Mouse (Mus musculus) CH12.LX (cell line): ENCODE results near the gene Taar7b. TPM values are rescaled to one million over a fixed set of nuclear protein-coding genes. Genes with fewer than 3 reads are reported as not detected.

ENCODE experiments used
- DNase-seq: peaks from one replicate; pipeline ENCODE4 v3.0.0-alpha.2; 2013; ENCODE audit errors: extremely low read depth
- H3K27ac ChIP-seq: 2 replicates; pipeline ENCODE4 v1.5.1; 2012; ENCODE audit warnings: low read depth, mild to moderate bottlenecking, control low read depth, moderate library complexity; ENCODE audit not compliant: insufficient read depth
- H3K27me3 ChIP-seq: replicated peaks from 2 replicates; pipeline ENCODE3; 2012; ENCODE audit warnings: inconsistent platforms
- H3K36me3 ChIP-seq, 2 experiments: replicated peaks in 1 of 2; 2 replicates each; pipeline versions ENCODE3 to v1.6.1; 2012; ENCODE audit warnings: inconsistent platforms in 1 of 2, low read length in 1 of 2, mild to moderate bottlenecking in 1 of 2, mixed read lengths in 1 of 2, moderate library complexity in 1 of 2; ENCODE audit not compliant: control insufficient read depth in 1 of 2, insufficient read depth in 1 of 2
- H3K4me1 ChIP-seq, 2 experiments: 2 replicates each; pipeline ENCODE4 v1.6.1; 2012; ENCODE audit warnings: inconsistent platforms in 1 of 2, moderate library complexity in 1 of 2; ENCODE audit not compliant: insufficient read depth in 2 of 2, control insufficient read depth in 1 of 2
- H3K4me2 ChIP-seq: 2 replicates; pipeline ENCODE4 v1.6.1; 2012; ENCODE audit warnings: low read depth, mild to moderate bottlenecking, control low read depth; ENCODE audit not compliant: poor library complexity, insufficient read depth, severe bottlenecking
- H3K4me3 ChIP-seq, 3 experiments: fragments of 150-350 bp in 1 of 3; sonication (generic) in 1 of 3; replicated peaks in 1 of 3; 2 replicates each; pipeline versions ENCODE3 to v1.5.1; 2011 to 2012; ENCODE audit warnings: low read depth in 2 of 3, low read length in 2 of 3, mild to moderate bottlenecking in 2 of 3, moderate library complexity in 2 of 3, control low read depth in 1 of 3, improper control_type of control experiment in 1 of 3, inconsistent platforms in 1 of 3, mixed read lengths in 1 of 3; ENCODE audit not compliant: poor library complexity in 1 of 3
- H3K79me2 ChIP-seq: replicated peaks from 2 replicates; pipeline ENCODE4 v1.6.1; 2012; ENCODE audit warnings: mild to moderate bottlenecking, moderate library complexity; ENCODE audit not compliant: control insufficient read depth, poor library complexity, insufficient read depth, severe bottlenecking; ENCODE audit errors: extremely low read depth
- H3K9ac ChIP-seq: 2 replicates; pipeline ENCODE4 v1.6.1; 2012; ENCODE audit warnings: low read depth, mild to moderate bottlenecking, control low read depth, moderate library complexity; ENCODE audit not compliant: insufficient read depth
- H3K9me3 ChIP-seq: replicated peaks from 2 replicates; pipeline ENCODE3; 2012; ENCODE audit warnings: low read length, inconsistent platforms, mixed read lengths
- CTCF ChIP-seq, 2 experiments: IDR thresholded peaks in 1 of 2; conservative IDR thresholded peaks in 1 of 2; 2 replicates each; pipeline ENCODE4 v1.5.1; 2011 to 2012; ENCODE audit warnings: low read depth in 2 of 2, low read length in 2 of 2, improper control_type of control experiment in 1 of 2, inconsistent platforms in 1 of 2, mild to moderate bottlenecking in 1 of 2, moderate library complexity in 1 of 2
- E2F4 ChIP-seq: IDR thresholded peaks from 2 replicates; pipeline ENCODE4 v1.6.1; 2011; ENCODE audit warnings: low read depth, low read length, improper control_type of control experiment; ENCODE audit not compliant: insufficient replicate concordance
- GABPA ChIP-seq: IDR thresholded peaks from 2 replicates; pipeline ENCODE4 v1.6.1; 2012; ENCODE audit warnings: low read depth, low read length, improper control_type of control experiment, inconsistent platforms; ENCODE audit not compliant: insufficient replicate concordance
- HCFC1 ChIP-seq: IDR thresholded peaks from 2 replicates; pipeline ENCODE4 v1.6.1; 2012; ENCODE audit warnings: low read depth, mild to moderate bottlenecking, inconsistent platforms, low read length, improper control_type of control experiment
- IRF4 ChIP-seq: IDR thresholded peaks from 2 replicates; pipeline ENCODE4 v1.6.1; 2014; ENCODE audit warnings: low read depth, mild to moderate bottlenecking, inconsistent platforms, low read length, improper control_type of control experiment
- JUN ChIP-seq: IDR thresholded peaks from 2 replicates; pipeline ENCODE4 v1.6.1; 2011; ENCODE audit warnings: low read depth, mild to moderate bottlenecking, low read length, improper control_type of control experiment, moderate library complexity; ENCODE audit not compliant: insufficient read depth
- MAX ChIP-seq: IDR thresholded peaks from 2 replicates; pipeline ENCODE4 v1.6.1; 2011; ENCODE audit warnings: low read length, improper control_type of control experiment
- MAZ ChIP-seq: IDR thresholded peaks from 2 replicates; pipeline ENCODE4 v1.6.1; 2012; ENCODE audit warnings: low read depth, mild to moderate bottlenecking, inconsistent platforms, low read length, improper control_type of control experiment, moderate library complexity
- MEF2A ChIP-seq: IDR thresholded peaks from 2 replicates; pipeline ENCODE4 v1.6.1; 2014; ENCODE audit warnings: low read depth, mild to moderate bottlenecking, inconsistent platforms, low read length, improper control_type of control experiment, borderline replicate concordance
- NRF1 ChIP-seq: IDR thresholded peaks from 2 replicates; pipeline ENCODE4 v1.6.1; 2014; ENCODE audit warnings: low read depth, mild to moderate bottlenecking, inconsistent platforms, low read length, improper control_type of control experiment, moderate library complexity
- PAX5 ChIP-seq: IDR thresholded peaks from 2 replicates; pipeline ENCODE4 v1.6.1; 2012; ENCODE audit warnings: low read length, inconsistent platforms, mixed read lengths
- POLR2A ChIP-seq: IDR thresholded peaks from 2 replicates; pipeline ENCODE4 v1.6.1; 2011; ENCODE audit warnings: low read depth, mild to moderate bottlenecking, improper control_type of control experiment, low read length
- RAD21 ChIP-seq: IDR thresholded peaks from 2 replicates; pipeline ENCODE4 v1.6.1; 2011; ENCODE audit warnings: low read depth, mild to moderate bottlenecking, low read length, improper control_type of control experiment, moderate library complexity
- SMC3 ChIP-seq: IDR thresholded peaks from 2 replicates; pipeline ENCODE4 v1.6.1; 2011; ENCODE audit warnings: low read depth, low read length, improper control_type of control experiment
- USF1 ChIP-seq: IDR thresholded peaks from 2 replicates; pipeline ENCODE4 v1.6.1; 2014; ENCODE audit warnings: low read depth, mild to moderate bottlenecking, inconsistent platforms, low read length, improper control_type of control experiment
- ZNF384 ChIP-seq: IDR thresholded peaks from 2 replicates; pipeline ENCODE4 v1.6.1; 2012; ENCODE audit warnings: low read depth, low read length, improper control_type of control experiment, inconsistent platforms
- dilution Hi-C: fragments of 300-500 bp; cut with MboI; formaldehyde crosslinking; loops from 2 replicates; pipeline ENCODE4 v1.14.3; 2020; ENCODE audit warnings: low sequenced_read_pairs; ENCODE audit not compliant: extremely low pct_unique_long_range_greater_than_20kb, extremely low pct_ligation_motif_present
- in situ Hi-C: fragments of 300-500 bp; cut with MboI; formaldehyde crosslinking; loops from 3 replicates; pipeline ENCODE4 v1.14.3; 2019; ENCODE audit warnings: low sequenced_read_pairs, low pct_ligation_motif_present, low pct_unique_long_range_greater_than_20kb, mixed read lengths
- polyA plus RNA-seq: library from polyadenylated mRNA; unstranded; fragments of >175 nt; gene quantifications from 2 replicates; pipeline ENCODE4 v1.2.1, GENCODE M21; 2012; ENCODE audit warnings: low read depth; ENCODE audit not compliant: insufficient read length
- total RNA-seq, 2 experiments: library from RNA; depleted of rRNA; stranded (reverse); fragments of 300-350 nt in 1 of 2; fragments of >200 nt in 1 of 2; gene quantifications; 2 replicates each; pipeline ENCODE4 v1.2.3; 2012 to 2014

Gene Taar7b
- total and polyA plus RNA-seq, 3 experiments: not detected

DNA sequence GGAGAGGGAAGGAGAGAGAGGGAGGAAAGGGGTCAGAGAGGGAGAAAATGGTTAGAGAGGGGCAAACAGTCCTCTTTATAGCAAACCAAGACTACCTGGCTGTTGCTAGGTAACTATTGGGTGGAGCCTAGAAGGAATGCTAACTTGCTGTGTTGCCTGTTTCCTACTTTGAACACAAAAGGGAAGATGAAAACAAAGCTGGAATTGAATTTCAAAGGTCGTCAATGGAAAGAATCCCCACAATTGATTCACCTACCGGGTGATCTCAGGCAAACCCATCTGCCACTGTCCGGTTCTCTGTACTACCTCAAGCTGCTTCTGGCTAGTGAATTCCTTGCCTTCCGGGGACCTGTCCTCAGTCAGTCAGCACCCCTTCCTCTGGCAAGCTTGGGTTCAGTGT lies 21.8 kb upstream of the Taar7b start:
- Histone ChIP-seq H3K36me3 (no peaks in the 10 kb centered on the region), H3K79me2 (no peaks in the 10 kb centered on the region), H3K27me3 (no peaks in the 10 kb centered on the region), H3K9me3 (no peaks in the 10 kb centered on the region), H3K27ac (no peak overlapping the region)
- no peak for DNase-seq
- dilution Hi-C loops: no loop called here
- in situ Hi-C loops: no loop called here
- TF ChIP-seq MAZ: no peak
- TF ChIP-seq, all 38 proteins: peak for 0
- no peak overlapping the region for H3K9ac ChIP-seq
- no peaks in the 10 kb centered on the region for H3K4me1 ChIP-seq
- H3K4me2 ChIP-seq: no peak overlapping the region
- no peak overlapping the region for H3K4me3 ChIP-seq

GRCm38 (mm10) chr10:23978901-23979705 lies 20.6 kb upstream of the Taar7b start:
- H3K9me3 ChIP-seq: no peaks in the 10 kb centered on the region
- no peaks in the 10 kb centered on the region for H3K27me3 ChIP-seq
- H3K4me1 ChIP-seq: no peaks in the 10 kb centered on the region
- H3K79me2 ChIP-seq: no peaks in the 10 kb centered on the region
- H3K36me3 ChIP-seq: no peaks in the 10 kb centered on the region
- dilution Hi-C loops (no loop called here), in situ Hi-C loops (no loop called here)
- H3K4me2 ChIP-seq: no peak overlapping the region
- no peak for TF ChIP-seq NRF1
- TF ChIP-seq CTCF (conservative IDR thresholded peaks at IDR 0.05 in 1 of 2, IDR thresholded peaks at IDR 0.05 in 1 of 2; ENCODE audit: low read depth in 2 of 2, low read length in 2 of 2): peak in 1 of 2 experiments; percentile 87; a peak in 3 of 4 replicates
- no peak for TF ChIP-seq GABPA
- TF ChIP-seq USF1: no peak
- no peak for TF ChIP-seq MEF2A
- TF ChIP-seq MAZ: peak; percentile 98
- TF ChIP-seq ZNF384: no peak
- TF ChIP-seq POLR2A: no peak
- TF ChIP-seq E2F4: no peak
- no peak for TF ChIP-seq PAX5
- TF ChIP-seq RAD21: peak; percentile 76
- TF ChIP-seq HCFC1: no peak
- 0 out of 2 replicates have a peak, but pooled peaks have one; percentile 23 for TF ChIP-seq IRF4
- peak; percentile 91 for TF ChIP-seq SMC3
- TF ChIP-seq JUN: no peak
- no peak for TF ChIP-seq MAX
- DNase-seq: peak; percentile 65
- H3K9ac ChIP-seq: no peak overlapping the region
- no peak overlapping the region for H3K4me3 ChIP-seq
- no peak overlapping the region for H3K27ac ChIP-seq
